Mouse (Mus musculus) intestine, postnatal 0 days (tissue): Measurements from ENCODE around the gene Mettl7a3. TPM values are rescaled to one million over a fixed set of nuclear protein-coding genes. Genes with fewer than 3 reads are reported as not detected.
"Not testable (repeated sequence)": the region's sequence is repeated elsewhere in the genome, so short reads cannot be mapped to it uniquely, and the experiment has no call there.

Source experiments
- ATAC-seq: fragments of 200-750 bp; cut with Nextera tagmentation; 2 replicates; pipeline ENCODE4 v1.8.0; 2017; ENCODE audit warnings: mild to moderate bottlenecking, moderate TSS enrichment, moderate library complexity
- H3K27ac ChIP-seq: fragments of 300-500 bp; sonication (generic); 2 replicates; pipeline ENCODE4 v1.5.1; 2014; ENCODE audit warnings: mild to moderate bottlenecking, low read depth, low read length, moderate library complexity
- H3K27me3 ChIP-seq: fragments of 300-500 bp; sonication (generic); replicated peaks from 2 replicates; pipeline ENCODE4 v1.6.1; 2014; ENCODE audit warnings: low read length, mixed read lengths; ENCODE audit not compliant: control insufficient read depth, insufficient read depth
- H3K36me3 ChIP-seq: fragments of 300-500 bp; sonication (generic); 2 replicates; pipeline ENCODE4 v1.6.1; 2014; ENCODE audit warnings: mild to moderate bottlenecking, moderate library complexity; ENCODE audit not compliant: control insufficient read depth, insufficient read depth
- H3K4me1 ChIP-seq: fragments of 300-500 bp; sonication (generic); replicated peaks from 2 replicates; pipeline ENCODE4 v1.6.1; 2014; ENCODE audit warnings: antibody characterized with exemption, low read length, mixed read lengths; ENCODE audit not compliant: control insufficient read depth, insufficient read depth
- H3K4me2 ChIP-seq: fragments of 300-500 bp; sonication (generic); replicated peaks from 2 replicates; pipeline ENCODE4 v1.6.1; 2014; ENCODE audit warnings: low read depth, mild to moderate bottlenecking, moderate library complexity
- H3K4me3 ChIP-seq: fragments of 300-500 bp; sonication (generic); 2 replicates; pipeline ENCODE4 v1.5.1; 2014; ENCODE audit warnings: low read depth, low read length
- H3K9ac ChIP-seq: fragments of 300-500 bp; sonication (generic); 2 replicates; pipeline ENCODE4 v1.6.1; 2014; ENCODE audit warnings: mild to moderate bottlenecking, low read depth, low read length
- H3K9me3 ChIP-seq: fragments of 300-500 bp; sonication (generic); 2 replicates; pipeline ENCODE4 v1.6.1; 2016; ENCODE audit warnings: mixed run types; ENCODE audit not compliant: control insufficient read depth
- CTCF ChIP-seq: sonication (generic); IDR thresholded peaks from 2 replicates; pipeline ENCODE4 v1.5.1; 2016; ENCODE audit warnings: low read depth, mild to moderate bottlenecking, control low read depth, antibody characterized with exemption, moderate library complexity
- WGBS: fragments of 180-500 bp; shearing (Covaris S2); extraction: QIAGEN DNeasy Blood & Tissue Kit; methylation state at CpG from one replicate; pipeline ENCODE4 v1.1.7; 2014; 5-methylcytosine and 5-hydroxymethylcytosine counted together
- polyA plus RNA-seq: library from polyadenylated mRNA; unstranded; fragments of >200 nt; fragmentation: Nextera tagmentation; extraction: Ambion mirVana; gene quantifications from 2 replicates; pipeline ENCODE4 v1.2.1, GENCODE M21; 2015

Mettl7a3 gene
- polyA plus RNA-seq, 1 experiment from 2014 or later = not detected

DNA sequence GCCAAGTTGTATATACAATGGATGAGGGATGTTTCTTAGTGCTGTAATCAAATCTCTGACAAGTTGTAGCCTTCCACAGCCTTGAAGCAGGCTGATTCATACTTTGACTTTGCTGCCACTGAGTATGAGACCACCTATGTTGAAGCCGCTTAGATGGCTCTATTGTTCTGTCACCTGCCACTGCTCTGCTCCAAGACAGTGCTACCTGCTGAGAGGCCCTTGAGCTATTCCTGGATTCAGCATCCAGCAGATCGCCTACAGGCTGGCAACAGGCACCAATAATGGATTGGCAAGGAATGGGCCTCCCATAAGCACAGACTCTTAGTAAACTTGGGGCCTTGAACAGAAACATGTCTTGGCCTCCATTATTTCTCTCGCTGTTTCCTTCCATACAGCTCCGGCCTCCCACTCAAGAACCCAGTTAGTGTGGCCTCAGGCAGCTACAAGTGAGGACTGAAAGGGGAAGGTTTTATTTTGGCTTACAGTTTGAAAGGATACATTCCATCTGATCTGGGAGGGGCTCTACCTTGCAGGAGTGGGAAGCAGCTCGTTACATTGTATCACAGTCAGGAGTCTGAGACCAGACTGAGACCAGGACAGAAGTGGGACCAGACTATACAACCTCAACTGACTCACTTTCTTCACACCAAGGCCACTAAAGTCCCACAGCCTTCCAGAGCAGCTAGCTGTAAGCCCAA, 20.1 kb upstream of the Mettl7a3 start:
- WGBS = 92% methylated on average over 5 of the region's 5 CpGs
- H3K4me2 ChIP-seq = no peak overlapping the region
- no peak overlapping the region for H3K27ac ChIP-seq
- no peak overlapping the region for H3K9ac ChIP-seq
- no peaks in the 10 kb centered on the region for H3K9me3 ChIP-seq
- TF ChIP-seq CTCF = no peak
- no peaks in the 10 kb centered on the region; the same call in 1 of the 2 replicates for H3K36me3 ChIP-seq
- H3K4me1 ChIP-seq = no peaks in the 10 kb centered on the region
- H3K4me3 ChIP-seq = no peak overlapping the region
- no peaks in the 10 kb centered on the region for H3K27me3 ChIP-seq
- ATAC-seq = no peak

DNA sequence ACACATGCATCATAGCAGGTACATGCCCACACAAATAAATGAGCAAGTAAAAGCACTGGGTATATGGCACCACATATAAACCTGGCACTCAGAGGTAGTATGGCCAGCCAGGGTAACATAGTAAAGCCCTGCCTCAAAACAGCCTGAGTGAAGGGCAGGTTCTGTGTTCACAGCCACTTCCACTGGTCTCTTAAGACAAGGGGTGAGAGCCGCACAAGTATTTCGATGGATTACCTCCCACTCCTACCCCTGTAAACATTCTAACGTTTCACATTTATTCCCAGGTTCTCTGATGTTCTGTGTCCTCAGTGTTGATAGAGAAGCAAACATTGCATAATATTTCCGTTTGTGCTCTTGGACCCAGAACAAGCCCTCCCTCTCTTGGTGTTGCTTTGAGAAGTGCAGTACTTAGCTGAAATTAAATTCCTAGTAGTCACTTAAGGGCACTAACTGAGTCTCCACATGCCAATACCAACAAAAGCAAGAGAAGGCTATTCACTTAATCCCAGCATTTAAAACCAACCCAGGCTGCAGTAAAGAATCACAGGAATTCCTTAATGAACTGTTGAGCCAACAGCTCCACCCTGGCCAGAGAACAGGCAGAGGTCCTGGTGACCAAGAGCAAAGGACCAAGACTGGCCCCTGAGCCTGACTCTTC, 16.6 kb upstream of the Mettl7a3 start:
- H3K36me3 ChIP-seq, ATAC-seq, H3K4me3 ChIP-seq: not testable (repeated sequence)

DNA sequence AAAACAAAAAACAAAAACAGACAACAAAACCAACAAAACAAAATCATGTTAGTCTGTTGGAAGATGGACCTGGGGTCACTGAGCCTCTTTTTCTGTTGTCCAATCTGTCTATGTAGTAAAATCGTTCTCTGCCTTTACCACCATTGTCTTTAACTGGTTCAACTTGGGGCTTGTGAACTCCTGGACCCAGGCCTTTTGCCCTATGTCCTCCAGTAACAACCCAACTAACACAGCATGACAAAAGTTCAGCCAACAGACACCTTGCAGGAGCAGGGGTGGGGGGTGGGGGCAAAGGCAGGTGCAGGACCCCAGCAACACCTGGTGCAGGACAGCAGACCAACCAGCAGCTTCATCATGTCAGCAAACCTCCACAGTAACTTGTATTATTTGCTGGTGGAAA, 14.8 kb upstream of the Mettl7a3 start:
- no peaks in the 10 kb centered on the region for H3K36me3 ChIP-seq
- WGBS = 71% methylated on average over 1 of the region's 1 CpGs
- no peak overlapping the region for H3K4me2 ChIP-seq
- no peak for TF ChIP-seq CTCF
- H3K4me3 ChIP-seq = no peak overlapping the region
- H3K9me3 ChIP-seq = no peaks in the 10 kb centered on the region
- 0 out of 2 replicates have a peak, but pooled peaks cover 5% of the 10 kb centered on the region for H3K4me1 ChIP-seq
- H3K27ac ChIP-seq = no peak overlapping the region
- no peak for ATAC-seq
- no peaks in the 10 kb centered on the region for H3K27me3 ChIP-seq
- H3K9ac ChIP-seq = no peak overlapping the region

More for the DNA sequence above, 16.6 kb upstream of the Mettl7a3 start:
- H3K27ac ChIP-seq, H3K4me1 ChIP-seq, H3K9me3 ChIP-seq, H3K27me3 ChIP-seq, H3K4me2 ChIP-seq, H3K9ac ChIP-seq: not testable (repeated sequence)
- 35% methylated on average over 4 of the region's 4 CpGs for WGBS

DNA sequence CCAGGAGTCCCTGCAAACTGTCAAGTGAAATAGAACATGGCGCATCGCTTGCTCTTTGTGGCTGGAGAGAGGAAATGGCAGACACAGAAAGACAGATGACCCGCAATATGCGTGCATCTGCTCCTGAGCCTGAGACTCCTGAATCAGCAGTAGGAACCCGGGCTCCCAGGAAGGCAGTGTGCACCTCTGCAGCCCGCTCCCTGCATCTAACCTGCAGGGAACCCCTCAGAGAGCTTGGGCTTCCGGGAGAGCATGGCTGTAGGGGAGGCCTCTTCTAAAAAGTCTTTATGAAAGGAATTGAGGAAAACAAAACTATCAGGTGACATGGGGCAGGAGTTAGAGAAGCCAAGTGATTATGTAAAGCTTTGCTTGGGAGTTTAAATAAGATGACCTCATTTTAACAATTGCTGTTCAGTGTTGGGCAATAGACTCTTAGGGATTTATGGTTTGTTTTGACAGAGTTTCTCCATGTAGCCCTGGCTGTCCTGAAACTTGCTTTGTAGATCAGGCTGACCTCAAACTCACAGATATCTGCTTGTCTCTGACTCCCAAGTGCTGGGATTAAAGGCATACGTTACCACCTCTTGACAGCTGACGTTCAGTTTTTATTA, 14.3 kb upstream of the Mettl7a3 start:
- H3K36me3 ChIP-seq = no peaks in the 10 kb centered on the region
- H3K27me3 ChIP-seq = no peaks in the 10 kb centered on the region
- H3K9me3 ChIP-seq = no peaks in the 10 kb centered on the region
- peak overlapping the region; percentile 41; the same call in 1 of the 2 replicates for H3K27ac ChIP-seq
- H3K4me2 ChIP-seq = 0 out of 2 replicates have a peak overlapping the region, but pooled peaks have one; percentile 21
- ATAC-seq = peak; percentile 41; the same call in 1 of the 2 replicates
- no peak overlapping the region for H3K4me3 ChIP-seq
- TF ChIP-seq CTCF = no peak
- no peak overlapping the region for H3K9ac ChIP-seq
- WGBS = 53% methylated on average over 9 of the region's 9 CpGs
- 0 out of 2 replicates have a peak, but pooled peaks cover 5% of the 10 kb centered on the region for H3K4me1 ChIP-seq

DNA sequence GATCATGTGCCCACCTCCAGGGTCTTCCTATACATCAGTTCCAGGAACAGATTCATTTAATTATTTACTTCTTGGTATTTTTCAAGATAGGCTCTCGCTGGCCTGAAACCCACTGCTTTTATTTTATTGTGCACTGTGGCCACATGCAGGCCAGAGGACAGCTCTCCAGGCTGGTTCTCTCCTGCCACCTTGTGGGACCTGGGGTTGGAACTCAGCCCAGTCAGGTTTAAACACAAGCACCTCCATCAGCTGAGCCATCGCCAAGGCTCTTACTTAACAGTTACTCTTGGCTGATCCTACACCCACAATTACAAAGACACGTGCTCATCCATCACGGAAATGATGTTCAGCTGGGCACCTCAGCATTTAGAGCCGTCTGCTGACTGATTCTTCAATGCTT, 13.6 kb upstream of the Mettl7a3 start:
- H3K4me3 ChIP-seq = no peak overlapping the region
- no peak overlapping the region for H3K9ac ChIP-seq
- TF ChIP-seq CTCF = peak; percentile 68
- 0 out of 2 replicates have a peak, but pooled peaks cover 5% of the 10 kb centered on the region for H3K4me1 ChIP-seq
- H3K27ac ChIP-seq = no peak overlapping the region
- no peak for ATAC-seq
- WGBS = 55% methylated on average over 5 of the region's 5 CpGs
- H3K9me3 ChIP-seq = no peaks in the 10 kb centered on the region
- no peak overlapping the region for H3K4me2 ChIP-seq
- no peaks in the 10 kb centered on the region for H3K27me3 ChIP-seq
- no peaks in the 10 kb centered on the region for H3K36me3 ChIP-seq

DNA sequence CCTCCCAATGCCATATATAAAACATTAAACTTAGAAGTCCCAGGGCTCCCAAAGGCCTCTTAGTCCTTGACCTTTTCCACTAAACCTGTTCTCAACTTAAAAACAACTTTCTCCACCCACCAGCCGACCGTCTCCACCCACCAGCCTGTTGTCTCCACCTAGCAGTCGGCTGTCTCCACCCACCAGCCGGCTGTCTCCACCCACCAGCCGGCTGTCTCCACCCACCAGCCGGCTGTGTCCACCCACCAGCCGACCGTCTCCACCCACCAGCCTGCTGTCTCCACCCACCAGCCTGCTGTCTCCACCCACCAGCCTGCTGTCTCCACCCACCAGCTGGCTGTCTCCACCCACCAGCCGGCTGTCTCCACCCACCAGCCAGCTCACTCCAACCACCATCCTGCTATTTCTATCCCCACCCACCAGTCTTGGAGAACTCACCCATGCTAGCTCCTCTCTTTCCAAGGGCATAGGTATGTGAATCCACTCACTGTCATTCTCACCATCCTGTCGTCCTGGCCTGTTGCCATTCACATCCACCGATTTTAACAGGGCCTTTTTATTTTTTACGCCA, 10.6 kb upstream of the Mettl7a3 start:
- no peak for TF ChIP-seq CTCF
- 79% methylated on average over 12 of the region's 12 CpGs for WGBS

More for the DNA sequence above, 10.6 kb upstream of the Mettl7a3 start:
- H3K9me3 ChIP-seq = no peaks in the 10 kb centered on the region
- no peak overlapping the region for H3K9ac ChIP-seq
- no peak overlapping the region for H3K4me2 ChIP-seq
- H3K36me3 ChIP-seq = no peaks in the 10 kb centered on the region
- no peak overlapping the region for H3K4me3 ChIP-seq
- H3K27ac ChIP-seq = no peak overlapping the region
- ATAC-seq = no peak
- H3K27me3 ChIP-seq = no peaks in the 10 kb centered on the region
- H3K4me1 ChIP-seq = 0 out of 2 replicates have a peak, but pooled peaks cover 5% of the 10 kb centered on the region
